Mouse (Mus musculus): ENCODE results near the gene Dhx58. TPM values are rescaled to one million over a fixed set of nuclear protein-coding genes. Genes with fewer than 3 reads are reported as not detected.

The Dhx58 gene
- polyA plus RNA-seq (2017; shearing (Covaris generic)) = 10 to 100 TPM; 31.6 to 60.3 TPM

DNA sequence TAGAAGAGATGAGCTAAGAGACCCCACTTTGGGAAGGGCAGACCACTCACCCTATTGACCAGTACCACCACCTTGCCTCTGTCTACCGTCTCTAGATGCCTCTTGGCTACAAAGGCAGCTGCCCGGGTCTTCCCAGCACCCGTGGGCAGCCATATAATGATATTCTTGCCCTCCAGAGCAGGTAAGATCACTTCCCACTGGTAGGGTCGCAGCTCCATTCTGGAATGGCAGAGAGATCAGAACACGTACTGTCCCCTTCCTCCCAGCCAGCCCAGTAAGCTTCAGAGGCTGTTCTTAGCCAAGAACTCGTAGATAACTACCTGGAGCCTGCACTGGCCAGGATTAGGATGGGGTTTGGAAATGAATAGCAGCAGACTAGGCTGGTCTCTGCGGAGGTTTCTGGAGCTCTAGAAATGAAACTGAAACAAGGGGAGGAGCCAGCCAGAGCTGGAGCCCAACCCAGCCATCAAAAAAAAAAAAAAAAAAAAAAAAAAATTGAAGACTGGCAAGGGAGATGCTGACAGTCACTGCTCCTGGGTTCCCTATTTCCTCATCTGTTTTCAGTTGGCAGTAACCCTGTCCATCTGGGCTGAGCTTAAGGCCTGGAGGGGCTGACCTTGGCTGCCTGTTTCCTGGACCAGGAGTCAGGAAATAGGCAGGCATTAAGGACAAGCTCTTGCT lies at the start of gene Dhx58:
Gene Dhx58, minus strand, starts transcription at position 421 of the 681 bp plus-strand sequence.
- peak; percentile 80 for ATAC-seq

DNA sequence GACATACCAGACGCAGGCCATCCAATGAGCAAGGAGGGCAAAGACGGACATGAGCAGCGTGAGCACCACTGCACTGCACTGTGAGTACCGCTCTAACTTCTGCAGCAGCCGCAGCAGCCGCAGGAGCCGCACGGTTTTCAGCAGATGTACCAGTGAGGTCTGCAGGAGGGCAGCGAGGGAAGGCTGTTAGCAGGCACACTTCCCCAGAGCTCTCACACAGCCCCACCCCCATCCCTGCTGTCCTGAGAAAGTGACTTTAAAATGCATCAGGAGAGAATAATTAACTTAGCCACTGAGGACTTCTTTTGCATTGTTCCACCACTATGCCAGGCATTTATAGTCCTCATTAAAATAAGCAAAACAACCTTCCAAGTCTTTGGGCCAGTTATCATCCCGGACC lies 48.2 kb upstream of the Dhx58 start:
- ATAC-seq = no peak

DNA sequence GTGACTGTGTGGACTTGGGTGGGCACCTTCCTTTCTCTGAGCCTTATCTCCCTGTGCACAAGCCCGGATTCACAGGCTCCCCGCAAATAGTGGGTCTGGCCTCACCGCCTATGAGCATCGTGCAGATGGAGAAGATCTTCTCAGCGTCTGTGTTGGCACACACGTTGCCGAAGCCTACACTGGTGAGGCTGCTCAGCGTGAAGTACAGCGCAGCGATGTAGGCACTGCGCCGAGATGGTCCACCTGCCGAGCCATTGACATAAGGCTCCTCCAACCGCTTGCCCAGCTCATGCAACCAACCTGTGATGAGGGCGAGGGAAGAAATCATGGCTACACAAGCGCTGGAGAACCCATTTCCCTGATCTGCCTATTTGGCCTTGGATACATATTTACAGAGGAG lies 46.1 kb upstream of the Dhx58 start:
- no peak for ATAC-seq

DNA sequence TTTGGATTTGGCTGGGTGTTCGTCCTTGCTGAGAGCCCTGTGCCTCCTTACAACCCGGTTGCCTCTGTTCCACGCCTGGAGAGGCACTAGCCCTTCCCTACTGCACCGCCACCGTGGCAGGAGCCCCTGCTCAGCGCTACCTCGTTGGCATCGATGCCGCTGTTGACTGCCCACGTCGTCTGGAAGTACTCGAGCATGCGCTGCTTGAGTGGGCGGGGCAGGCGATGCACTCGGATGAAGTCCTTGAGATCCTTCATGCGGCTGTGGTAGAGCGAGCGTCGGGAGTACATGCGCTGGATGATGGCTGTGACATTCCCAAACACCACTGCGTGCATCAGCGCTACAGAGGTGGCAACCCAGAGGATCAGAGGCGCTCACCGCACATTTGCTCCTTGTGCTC lies 45.4 kb upstream of the Dhx58 start:
- no peak for ATAC-seq

DNA sequence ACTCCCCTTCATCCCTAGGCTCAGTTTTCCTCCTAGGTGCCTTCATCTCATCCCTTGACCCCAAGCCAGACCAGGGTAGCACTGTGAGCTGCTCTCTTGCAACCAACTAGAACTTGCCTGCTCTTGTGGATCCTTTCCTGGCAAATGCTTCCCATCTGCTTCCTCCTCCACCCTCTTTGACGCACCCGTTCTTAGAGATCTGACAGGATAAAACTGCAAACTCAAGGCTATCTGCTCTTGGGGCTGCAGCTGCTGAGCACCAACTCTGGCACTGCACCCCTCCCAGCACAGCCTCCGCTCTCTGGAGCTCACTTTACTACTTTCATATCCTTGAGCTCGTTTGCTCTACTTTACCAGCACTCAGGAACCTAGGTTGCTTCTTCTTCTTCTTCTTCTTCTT lies 44.5 kb upstream of the Dhx58 start:
- ATAC-seq = no peak

DNA sequence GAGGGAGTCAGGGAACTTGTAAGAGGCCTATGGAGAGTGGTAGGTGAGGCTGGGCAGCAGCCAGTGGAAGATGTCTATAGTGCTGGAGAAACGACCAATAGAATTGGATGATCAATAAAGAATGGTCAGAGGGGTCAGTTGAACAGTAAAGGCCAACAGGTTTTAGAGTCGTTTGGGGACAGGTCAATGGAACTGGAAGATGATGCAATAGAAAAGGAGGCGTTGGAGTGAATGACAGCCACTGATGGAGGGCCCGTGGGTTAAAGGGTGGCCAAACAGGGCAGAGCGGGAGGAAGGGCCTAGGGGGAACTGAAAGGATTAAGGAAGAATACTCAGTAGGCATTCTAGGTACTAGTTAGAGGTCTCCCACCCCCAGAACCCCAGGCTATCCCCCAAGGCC lies 43.0 kb upstream of the Dhx58 start:
- no peak for ATAC-seq

DNA sequence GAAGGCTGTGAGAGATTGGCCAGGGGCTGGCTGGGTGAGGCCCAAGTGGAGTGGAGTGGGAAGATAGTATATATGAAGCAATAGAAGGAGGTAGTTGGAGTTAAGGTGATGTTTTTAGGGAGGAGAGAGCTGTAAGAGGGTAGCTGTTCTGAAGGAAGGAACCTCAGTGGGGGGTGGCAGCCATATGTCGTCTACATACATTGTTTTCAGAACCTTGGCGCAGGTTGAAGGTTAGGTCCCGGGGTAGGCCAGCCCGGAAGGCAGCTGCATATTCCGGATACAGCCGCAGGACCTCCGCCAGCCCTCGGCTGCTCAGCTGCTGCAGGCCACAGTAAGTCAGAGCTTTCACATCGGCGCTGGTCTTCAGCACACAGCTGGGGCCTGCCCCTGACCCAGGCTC lies 42.5 kb upstream of the Dhx58 start:
- no peak for ATAC-seq

DNA sequence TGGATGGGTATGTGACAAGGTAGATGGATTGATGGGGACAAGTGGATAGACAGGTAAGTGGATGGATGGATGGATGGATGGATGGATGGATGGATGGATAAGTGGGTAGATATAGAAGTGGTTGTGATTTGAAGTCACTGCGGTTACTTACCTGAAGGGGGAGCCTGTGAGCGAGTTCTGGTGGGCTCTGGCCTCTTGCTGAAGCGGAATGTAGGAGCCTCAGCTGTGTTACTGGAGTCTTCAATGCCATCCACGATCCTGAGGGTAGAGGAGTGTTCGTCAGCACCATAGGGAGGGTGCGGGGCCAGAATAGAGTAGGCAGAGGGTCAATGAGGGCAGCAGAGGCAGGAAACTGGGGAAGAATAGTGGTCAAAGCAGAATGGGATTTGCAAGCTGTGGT lies 41.0 kb upstream of the Dhx58 start:
- peak; percentile 65 for ATAC-seq

DNA sequence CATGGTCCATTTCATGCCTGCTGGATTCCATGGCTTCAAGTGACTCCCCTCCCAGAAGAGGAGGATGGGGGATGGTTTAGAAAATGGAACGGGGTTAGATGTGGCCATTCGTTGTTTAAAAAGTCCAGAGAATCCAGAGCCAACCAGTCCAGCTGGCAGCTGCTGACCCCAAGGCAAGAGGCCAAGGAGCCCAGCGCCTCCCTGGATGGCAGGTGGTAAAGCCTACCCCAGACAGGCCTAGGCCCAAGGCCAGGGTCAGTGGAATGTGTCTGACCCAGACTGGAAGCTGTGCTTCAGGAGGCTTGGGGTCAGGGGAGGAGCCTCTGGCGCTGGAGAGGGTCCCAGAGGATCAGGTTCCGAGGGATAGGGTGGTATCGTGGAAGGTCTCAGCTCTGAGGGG lies 37.3 kb upstream of the Dhx58 start:
- ATAC-seq = no peak

DNA sequence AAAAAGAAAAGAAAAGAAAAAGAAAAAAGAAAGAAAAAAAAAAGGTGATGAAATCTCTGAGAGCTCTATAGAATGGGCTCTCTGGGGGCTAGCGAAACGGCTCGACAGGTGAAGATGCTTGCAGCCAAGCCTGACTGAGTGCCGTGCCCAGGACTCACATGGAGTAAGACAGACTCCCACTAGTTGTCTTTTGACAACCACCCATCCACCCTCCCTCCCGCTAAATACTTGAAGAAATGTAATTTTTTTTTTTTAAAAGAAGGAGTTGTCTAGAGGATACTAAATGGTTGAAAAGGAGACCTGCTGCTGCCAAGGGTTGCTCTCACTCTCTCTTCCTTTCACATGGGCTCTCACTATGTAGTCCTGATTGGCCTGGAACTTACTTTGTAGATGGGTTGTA lies 34.7 kb upstream of the Dhx58 start:
- ATAC-seq = no peak

DNA sequence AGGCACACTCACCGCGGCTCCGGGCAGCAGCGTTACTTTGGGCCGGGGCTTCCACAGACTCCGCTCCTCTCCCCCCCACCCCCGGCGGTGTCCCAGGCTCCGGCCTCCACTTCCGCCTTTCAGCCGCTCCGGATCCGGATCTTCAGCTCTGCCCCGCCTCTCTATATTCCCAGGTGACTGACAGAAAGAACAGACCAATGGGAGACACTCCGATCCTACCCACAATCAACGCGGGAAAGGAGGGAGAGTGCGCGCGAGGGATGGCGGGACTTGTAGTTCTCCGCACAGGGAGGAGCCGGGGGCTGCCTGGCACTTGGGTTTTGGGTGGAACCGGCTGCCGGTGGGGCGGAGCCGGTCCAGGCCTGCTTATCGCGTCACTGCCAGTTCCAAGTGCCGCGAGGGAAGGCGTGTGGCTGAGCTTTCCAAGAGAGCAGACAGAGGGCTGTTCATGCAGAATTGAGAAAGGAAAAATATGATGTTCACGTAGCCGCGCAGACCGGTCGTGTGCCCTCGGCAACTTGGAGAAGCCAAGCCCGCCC lies 34.1 kb upstream of the Dhx58 start, which contains the start of gene Rab5c:
Gene Rab5c, minus strand, starts transcription at position 150 of the 539 bp plus-strand sequence.
- ATAC-seq = peak; percentile 97

DNA sequence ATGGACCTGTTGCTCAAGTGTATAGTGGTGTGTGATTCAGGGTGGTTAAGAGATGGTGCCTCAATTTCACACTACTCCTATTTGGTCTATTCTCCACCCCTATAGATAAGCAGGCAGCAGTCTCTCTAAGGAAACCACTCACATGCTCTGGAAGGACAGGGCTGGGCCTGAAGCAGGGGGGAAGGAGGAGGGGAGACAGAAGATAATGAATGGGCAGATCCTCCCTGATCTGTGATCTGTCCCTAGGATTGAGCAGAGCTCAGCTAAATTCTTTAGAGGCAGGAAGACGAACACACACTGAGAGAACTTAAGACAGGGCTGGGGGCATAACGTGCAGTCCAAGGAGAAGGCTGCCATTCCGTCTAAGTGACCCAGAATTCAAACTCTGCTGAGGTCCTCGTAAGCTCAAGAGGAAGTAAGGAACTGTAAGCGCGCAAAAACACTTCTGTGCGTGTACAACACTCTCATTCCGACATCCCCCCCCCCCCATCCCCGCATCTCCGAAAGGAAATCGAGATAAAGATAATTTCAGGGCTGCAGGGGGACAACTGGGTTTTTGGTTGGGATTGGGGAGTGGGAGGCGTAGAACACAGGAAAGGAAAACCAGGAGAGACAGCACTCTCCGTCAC lies 33.1 kb upstream of the Dhx58 start:
- ATAC-seq = no peak

DNA sequence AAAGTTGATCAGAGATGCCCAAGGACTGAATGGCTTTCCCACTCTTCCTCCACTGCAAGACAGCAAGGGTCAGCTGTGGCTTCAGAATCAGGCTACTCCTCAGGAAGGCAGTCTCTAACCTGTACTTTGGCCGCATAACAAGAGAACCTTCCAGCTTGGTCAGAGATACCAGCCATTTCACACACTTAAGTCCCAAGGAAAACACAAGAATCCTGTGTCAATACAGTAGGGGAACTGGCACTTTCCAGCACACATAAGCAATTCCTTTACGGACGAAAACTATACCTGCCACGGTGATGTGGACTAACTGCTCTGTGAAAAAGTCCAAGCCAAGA lies 32.6 kb upstream of the Dhx58 start:
- no peak for ATAC-seq

DNA sequence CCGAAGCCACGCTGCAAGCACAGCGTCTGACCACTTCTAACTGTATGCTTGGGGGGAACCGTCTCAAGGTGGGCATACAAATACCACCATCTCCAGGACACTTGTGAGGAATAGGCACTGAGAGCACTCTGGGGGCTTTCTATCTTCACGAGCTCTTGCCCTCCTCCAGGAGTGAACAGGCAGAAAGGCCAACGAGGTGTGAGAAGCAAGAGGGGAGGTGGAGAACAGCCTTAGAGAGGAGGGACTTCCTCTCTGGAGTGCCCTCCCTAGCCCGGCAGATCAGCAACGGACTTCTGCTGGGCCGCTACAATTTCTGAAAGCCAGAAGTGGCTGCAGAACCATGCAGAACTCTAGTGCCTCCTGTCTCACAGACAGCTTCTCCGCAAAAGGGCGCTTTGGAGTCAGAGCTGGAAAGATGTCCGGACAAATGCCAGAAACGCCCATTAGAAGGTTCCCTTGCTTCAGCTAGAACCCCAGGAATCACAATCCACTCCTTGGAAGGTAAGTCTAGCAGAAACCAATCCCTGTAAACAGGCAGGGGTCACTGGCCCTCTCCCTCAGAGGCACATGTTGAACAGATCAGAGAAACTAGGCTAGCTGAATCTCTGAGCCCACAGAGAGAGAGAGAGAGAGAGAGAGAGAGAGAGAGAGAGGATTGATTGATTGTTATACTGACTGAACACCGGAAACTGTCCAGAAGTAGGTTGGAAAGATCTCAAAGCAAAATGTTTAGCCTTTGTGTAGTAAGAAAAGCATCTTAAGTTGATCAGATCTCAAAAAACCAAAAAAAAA lies 32.1 kb upstream of the Dhx58 start:
- no peak for ATAC-seq

DNA sequence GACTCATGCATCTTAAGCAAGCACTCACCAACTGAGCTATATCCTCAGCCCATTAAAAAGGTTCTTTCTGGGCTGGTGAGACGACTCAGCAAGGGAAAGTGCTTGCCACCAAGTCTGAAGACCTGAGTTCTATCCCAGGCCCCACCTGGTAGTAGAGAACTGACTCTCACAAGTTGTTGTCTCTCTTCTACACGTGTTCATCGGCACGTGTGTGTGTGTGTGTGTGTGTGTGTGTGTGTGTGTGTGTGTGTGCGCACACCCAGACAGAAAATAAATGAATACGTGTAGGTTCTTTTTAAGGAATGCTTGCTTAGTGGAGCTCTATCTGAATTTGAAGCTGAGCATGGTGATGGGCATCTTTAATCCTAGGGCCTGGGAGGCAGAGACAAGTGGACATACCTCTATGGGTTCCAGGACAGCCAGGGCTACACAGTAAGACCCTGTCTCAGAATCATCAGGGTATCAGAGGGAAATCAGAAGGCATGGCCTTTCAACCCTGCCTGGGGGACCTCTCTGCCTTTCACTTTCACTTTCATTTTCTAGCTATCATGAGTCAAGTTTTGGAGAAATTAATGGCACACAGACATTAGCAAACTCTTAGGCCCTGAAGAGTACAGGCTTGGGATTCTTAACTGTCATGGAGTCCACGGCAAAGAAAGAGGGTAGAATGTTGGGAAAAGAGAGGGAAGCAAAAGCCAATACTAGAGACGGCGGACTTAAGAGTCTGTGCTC lies 31.2 kb upstream of the Dhx58 start:
- ATAC-seq = peak; percentile 21

DNA sequence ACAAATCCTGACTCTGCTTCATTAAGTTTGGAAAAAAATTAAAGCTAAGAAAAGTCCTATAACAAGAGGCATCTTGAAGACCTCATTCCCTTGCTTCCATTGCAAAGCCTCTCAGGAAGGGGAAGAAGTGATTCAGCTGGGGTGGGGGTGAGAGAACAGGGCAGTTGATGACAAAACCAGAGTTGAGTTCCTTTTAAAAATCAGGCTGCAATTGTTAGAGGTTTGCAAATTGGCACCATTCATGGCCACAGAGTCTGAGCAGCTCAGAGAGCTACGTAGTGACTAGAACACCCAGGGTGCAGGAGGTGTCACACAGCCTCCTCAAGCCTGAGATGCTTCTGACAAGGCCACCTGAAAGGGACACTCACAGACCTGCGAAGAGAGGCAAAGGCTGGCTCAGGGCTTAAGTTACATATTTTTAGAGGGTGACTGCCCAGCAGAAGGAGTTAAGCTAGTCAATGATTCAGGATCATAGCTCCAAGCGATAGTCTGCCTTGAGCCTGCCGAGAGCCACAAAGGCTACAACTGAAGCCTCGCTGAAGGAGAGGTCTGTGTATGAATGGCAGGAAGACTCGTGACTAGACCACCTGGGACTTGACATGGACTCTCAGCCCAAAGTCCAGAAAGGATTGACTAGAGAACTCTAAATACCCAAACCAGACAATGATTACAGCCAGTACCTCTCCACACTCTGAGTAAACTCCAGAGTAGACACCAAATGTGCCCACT lies 26.6 kb upstream of the Dhx58 start:
- ATAC-seq = no peak

DNA sequence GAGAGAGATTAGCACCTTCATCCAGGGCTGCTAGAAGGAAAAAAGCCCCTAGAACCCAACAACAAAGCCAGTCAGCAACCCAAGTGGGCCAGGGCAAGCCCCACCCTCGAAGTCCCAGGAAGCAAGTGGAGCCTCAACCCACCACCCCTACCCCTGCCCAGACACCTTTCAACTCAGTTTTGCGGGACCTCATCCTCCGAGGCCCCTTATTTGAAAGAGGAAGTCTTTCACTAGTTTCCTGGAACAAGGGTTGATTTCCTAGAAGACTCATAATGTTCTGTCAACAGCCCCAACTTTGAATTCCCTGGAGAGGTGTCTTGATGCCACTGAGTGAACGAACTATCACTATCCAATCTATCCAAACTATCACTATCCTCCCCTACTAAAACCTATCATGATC lies 25.9 kb upstream of the Dhx58 start:
- ATAC-seq = peak; percentile 39

DNA sequence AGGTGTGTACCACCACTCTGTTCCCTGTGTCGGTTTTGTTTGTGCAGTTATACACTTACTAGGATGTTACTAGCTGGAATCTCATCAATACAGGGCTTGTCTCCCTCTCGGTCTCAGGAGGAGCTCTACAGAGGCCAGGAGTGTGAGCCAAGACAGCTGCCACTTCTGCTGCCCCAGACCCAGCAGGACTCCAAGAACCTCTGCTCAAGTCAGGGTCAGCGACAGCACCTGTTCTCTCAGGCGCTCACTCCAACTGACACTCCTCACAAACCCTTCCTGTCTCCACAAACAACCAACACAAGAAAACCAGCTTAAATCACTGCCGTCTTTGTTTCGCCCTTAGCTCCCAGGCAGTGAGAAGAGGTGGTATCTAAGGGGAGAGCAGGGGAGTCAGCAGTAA lies 24.5 kb upstream of the Dhx58 start:
- no peak for ATAC-seq

DNA sequence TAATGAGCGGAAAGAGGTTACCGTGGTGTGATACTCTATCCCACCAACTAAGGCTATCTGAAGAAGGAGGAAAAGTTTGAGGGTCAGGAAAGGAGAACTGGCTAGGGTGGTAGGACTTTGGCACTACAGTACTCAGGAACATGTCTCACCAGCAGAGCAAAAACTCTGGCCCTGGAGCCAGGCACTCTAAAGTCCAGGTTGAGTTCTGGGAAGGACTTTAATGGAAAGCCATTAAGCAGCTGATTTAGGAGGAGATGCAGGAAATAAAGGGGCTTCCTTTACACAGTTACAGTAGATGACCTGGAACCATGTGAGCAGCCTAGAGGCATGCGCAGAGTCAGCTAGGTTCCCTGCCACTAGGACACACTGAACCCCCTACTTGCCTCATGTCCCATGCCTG lies 23.1 kb upstream of the Dhx58 start:
- no peak for ATAC-seq

DNA sequence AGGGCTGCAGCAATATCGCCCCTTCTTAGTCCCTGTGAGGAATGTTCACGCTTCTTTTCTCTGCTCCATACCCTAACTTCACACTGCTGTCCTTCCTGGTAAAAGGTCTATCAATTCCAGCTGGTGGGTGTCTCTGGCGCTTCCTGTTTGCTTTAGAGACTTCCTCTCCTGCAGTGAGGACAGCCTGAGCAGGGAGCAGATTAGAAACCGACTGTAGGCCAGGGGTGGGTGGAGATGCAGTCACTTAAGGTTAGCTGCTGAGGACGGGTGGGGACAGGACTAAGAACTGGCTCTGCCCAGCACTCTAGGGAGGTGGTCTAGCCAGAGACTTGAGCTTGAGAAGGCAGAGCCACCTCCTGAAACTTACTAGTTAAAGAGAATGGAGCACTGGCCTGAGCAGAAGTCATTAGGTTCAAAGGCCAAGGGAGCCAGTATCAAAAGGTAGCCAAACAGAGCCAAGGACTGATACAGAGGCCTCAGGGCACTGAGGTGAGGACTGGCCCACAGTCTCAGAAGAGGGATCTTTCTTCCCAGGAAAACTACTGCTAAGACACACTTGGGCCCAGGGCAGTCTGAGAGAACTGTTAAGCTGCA lies 20.9 kb upstream of the Dhx58 start:
- no peak for ATAC-seq

DNA sequence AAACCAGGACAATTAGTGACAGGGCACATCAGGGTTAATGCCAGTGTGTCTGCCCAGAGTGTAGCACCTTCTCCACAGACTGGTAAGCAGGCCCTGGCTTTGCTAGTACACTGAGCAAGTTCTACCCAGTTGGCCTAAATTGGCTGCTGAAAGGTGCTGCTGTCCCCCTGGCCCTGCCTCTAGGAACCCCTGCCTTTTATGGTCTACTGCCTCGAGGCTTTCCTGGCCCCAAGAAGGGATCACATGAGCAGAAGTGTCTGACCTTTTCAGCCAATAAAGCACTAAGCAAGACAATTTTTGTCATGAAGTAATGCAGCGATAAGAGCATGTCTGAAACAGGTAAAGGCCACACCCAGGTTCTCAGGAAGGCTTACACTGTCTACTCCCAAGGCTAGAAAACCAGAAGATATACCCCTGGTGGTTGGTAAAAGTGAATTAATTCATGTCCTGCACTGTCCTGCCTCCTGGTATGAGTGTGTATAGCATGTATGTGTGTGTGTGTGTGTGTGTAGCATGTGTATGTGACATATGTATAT lies 18.5 kb upstream of the Dhx58 start:
- no peak for ATAC-seq

All from CD4-positive, CD25-positive, alpha-beta regulatory T cell, adult 4 months (primary cell).